ENCODE assay signal across 35 mouse cellular contexts in genomic region chr9:27011572-27011971, GRCm38 (mm10).
"Had no signal": no experiment of that assay in that cellular context is flagged by ENCODE, and none has a peak within 500 bp of the region (broad histone marks: within the 10 kb centered on the region; RNA-seq: fewer than 3 reads in every experiment).

No protein-coding gene starts in this region.

- H3K4me1 ChIP-seq: heart, embryonic 10.5 days; heart, embryonic 12.5 days; heart, embryonic 13.5 days; heart, embryonic 15.5 days; hindbrain, embryonic 10.5 days; hindbrain, embryonic 12.5 days; hindbrain, embryonic 13.5 days; hindbrain, embryonic 15.5 days; intestine, embryonic 15.5 days; kidney, embryonic 15.5 days had no signal

- H3K9me3 ChIP-seq: heart, embryonic 10.5 days; heart, embryonic 12.5 days; heart, embryonic 13.5 days; heart, embryonic 15.5 days; hindbrain, embryonic 10.5 days; hindbrain, embryonic 12.5 days; hindbrain, embryonic 13.5 days; hindbrain, embryonic 15.5 days; intestine, embryonic 15.5 days; kidney, embryonic 15.5 days had no signal

- DNase-seq: heart, postnatal 10 days; heart, postnatal 14 days; heart, postnatal 36 days; heart, postnatal 4 days; kidney, adult 11 months; kidney, adult 18-20 months; kidney, adult 2 months; kidney, adult 8-10 months; kidney, adult 9 months; kidney, postnatal 10 days; kidney, postnatal 14 days; kidney, postnatal 25 days; kidney, postnatal 36 days; kidney, postnatal 4 days; layer of hippocampus, adult 9-11 months; layer of hippocampus, postnatal 36 days had no signal

- H3K27me3 ChIP-seq: heart, embryonic 12.5 days; heart, embryonic 13.5 days; heart, embryonic 15.5 days; hindbrain, embryonic 12.5 days; hindbrain, embryonic 13.5 days; hindbrain, embryonic 15.5 days; intestine, embryonic 15.5 days; kidney, embryonic 15.5 days had no signal

- H3K27ac ChIP-seq: heart, embryonic 10.5 days; heart, embryonic 13.5 days; heart, embryonic 15.5 days; hindbrain, embryonic 10.5 days; hindbrain, embryonic 12.5 days; hindbrain, embryonic 13.5 days; hindbrain, embryonic 14.5 days; hindbrain, embryonic 15.5 days; hindbrain, postnatal 0 days; intestine, embryonic 15.5 days; kidney, embryonic 15.5 days; kidney, postnatal 0 days; layer of hippocampus, adult 2 months had no signal

- ATAC-seq: hindbrain, embryonic 16.5 days; hindbrain, postnatal 0 days; inflammation-experienced regulatory T-cells, adult 6 months; intestine, embryonic 15.5 days; intestine, embryonic 16.5 days; intestine, postnatal 0 days had no signal

- H3K4me3 ChIP-seq: heart, embryonic 10.5 days; heart, embryonic 12.5 days; heart, embryonic 13.5 days; heart, embryonic 15.5 days; hindbrain, embryonic 10.5 days; hindbrain, embryonic 12.5 days; hindbrain, embryonic 13.5 days; hindbrain, embryonic 15.5 days; intestine, embryonic 15.5 days; kidney, embryonic 15.5 days; layer of hippocampus, adult 2 months had no signal

- H3K4me2 ChIP-seq: heart, embryonic 11.5 days; heart, embryonic 12.5 days; heart, embryonic 13.5 days; heart, embryonic 15.5 days; hindbrain, embryonic 12.5 days; hindbrain, embryonic 13.5 days; hindbrain, embryonic 14.5 days; hindbrain, embryonic 15.5 days; intestine, embryonic 15.5 days; kidney, embryonic 15.5 days had no signal

- H3K9ac ChIP-seq: heart, embryonic 12.5 days; heart, embryonic 13.5 days; heart, embryonic 15.5 days; hindbrain, embryonic 12.5 days; hindbrain, embryonic 13.5 days; hindbrain, embryonic 14.5 days; hindbrain, embryonic 15.5 days; intestine, embryonic 15.5 days; kidney, embryonic 15.5 days had no signal
